Mouse (Mus musculus): ENCODE results near the gene Gm49369.
"Not testable (repeated sequence)": the region's sequence is repeated elsewhere in the genome, so short reads cannot be mapped to it uniquely, and the experiment has no call there.

The Gm49369 gene

GRCm38 (mm10) chr7:142382567-142382966 is at the start of gene Gm49369:
TSS of gene Gm49369 (minus strand) at chr7:142382667.
- no peak for DNase-seq (ENCODE audit: extremely low spot score, low spot score)

GRCm38 (mm10) chr7:142431106-142431505 is 48.6 kb upstream of the Gm49369 start:
- DNase-seq (ENCODE audit: extremely low spot score, low spot score), result no peak

- no peak for DNase-seq (ENCODE audit: extremely low spot score, low spot score)
Observed at GRCm38 (mm10) chr7:142430160-142430678, 47.8 kb upstream of the Gm49369 start.

GRCm38 (mm10) chr7:142428213-142428612 is 45.7 kb upstream of the Gm49369 start:
- DNase-seq (ENCODE audit: extremely low spot score, low spot score), result peak; percentile 82

GRCm38 (mm10) chr7:142425641-142426213 is 43.3 kb upstream of the Gm49369 start:
- DNase-seq (ENCODE audit: extremely low spot score, low spot score), result no peak

GRCm38 (mm10) chr7:142421826-142422225 is 39.4 kb upstream of the Gm49369 start:
- no peak for DNase-seq (ENCODE audit: extremely low spot score, low spot score)

GRCm38 (mm10) chr7:142419887-142420286 is 37.4 kb upstream of the Gm49369 start:
- no peak for DNase-seq (ENCODE audit: extremely low spot score, low spot score)

GRCm38 (mm10) chr7:142418679-142419078 is 36.2 kb upstream of the Gm49369 start:
- no peak for DNase-seq (ENCODE audit: extremely low spot score, low spot score)

GRCm38 (mm10) chr7:142418027-142418426 is 35.6 kb upstream of the Gm49369 start:
- no peak for DNase-seq (ENCODE audit: extremely low spot score, low spot score)

- no peak for DNase-seq (ENCODE audit: extremely low spot score, low spot score)
Observed at GRCm38 (mm10) chr7:142416225-142416624, 33.8 kb upstream of the Gm49369 start.

- no peak for DNase-seq (ENCODE audit: extremely low spot score, low spot score)
Observed at GRCm38 (mm10) chr7:142415314-142415713, 32.8 kb upstream of the Gm49369 start.

- DNase-seq (ENCODE audit: extremely low spot score, low spot score), result no peak
Observed at GRCm38 (mm10) chr7:142413285-142413684, 30.8 kb upstream of the Gm49369 start.

GRCm38 (mm10) chr7:142409603-142410002 is 27.1 kb upstream of the Gm49369 start:
- no peak for DNase-seq (ENCODE audit: extremely low spot score, low spot score)

- DNase-seq (ENCODE audit: extremely low spot score, low spot score), result no peak
Observed at GRCm38 (mm10) chr7:142408686-142409085, 26.2 kb upstream of the Gm49369 start.

- no peak for DNase-seq (ENCODE audit: extremely low spot score, low spot score)
Observed at GRCm38 (mm10) chr7:142407935-142408334, 25.5 kb upstream of the Gm49369 start.

GRCm38 (mm10) chr7:142405134-142405533 is 22.7 kb upstream of the Gm49369 start:
- not testable (repeated sequence) for DNase-seq (ENCODE audit: extremely low spot score, low spot score)

- DNase-seq (ENCODE audit: extremely low spot score, low spot score), result no peak
Observed at GRCm38 (mm10) chr7:142403591-142403990, 21.1 kb upstream of the Gm49369 start.

- DNase-seq (ENCODE audit: extremely low spot score, low spot score), result no peak
Observed at GRCm38 (mm10) chr7:142400750-142401142, 18.3 kb upstream of the Gm49369 start.

- DNase-seq (ENCODE audit: extremely low spot score, low spot score), result no peak
Observed at GRCm38 (mm10) chr7:142400112-142400749, 17.8 kb upstream of the Gm49369 start.

- DNase-seq (ENCODE audit: extremely low spot score, low spot score), result no peak
Observed at GRCm38 (mm10) chr7:142399250-142399649, 16.8 kb upstream of the Gm49369 start.

- no peak for DNase-seq (ENCODE audit: extremely low spot score, low spot score)
Observed at GRCm38 (mm10) chr7:142398052-142398451, 15.6 kb upstream of the Gm49369 start.

- DNase-seq (ENCODE audit: extremely low spot score, low spot score), result no peak
Observed at GRCm38 (mm10) chr7:142396611-142397010, 14.1 kb upstream of the Gm49369 start.

- no peak for DNase-seq (ENCODE audit: extremely low spot score, low spot score)
Observed at GRCm38 (mm10) chr7:142395472-142395871, 13.0 kb upstream of the Gm49369 start.
